Mouse (Mus musculus) cerebellum, postnatal 14 days (tissue): ENCODE measurements around the gene Bglap2.
"Not testable (repeated sequence)": the region's sequence is repeated elsewhere in the genome, so short reads cannot be mapped to it uniquely, and the experiment has no call there.

Source experiments
- DNase-seq, 2 experiments: peaks; one replicate each; pipeline ENCODE4 v3.0.0; 2021; ENCODE audit warnings: mixed read lengths in 2 of 2

The Bglap2 gene

DNA sequence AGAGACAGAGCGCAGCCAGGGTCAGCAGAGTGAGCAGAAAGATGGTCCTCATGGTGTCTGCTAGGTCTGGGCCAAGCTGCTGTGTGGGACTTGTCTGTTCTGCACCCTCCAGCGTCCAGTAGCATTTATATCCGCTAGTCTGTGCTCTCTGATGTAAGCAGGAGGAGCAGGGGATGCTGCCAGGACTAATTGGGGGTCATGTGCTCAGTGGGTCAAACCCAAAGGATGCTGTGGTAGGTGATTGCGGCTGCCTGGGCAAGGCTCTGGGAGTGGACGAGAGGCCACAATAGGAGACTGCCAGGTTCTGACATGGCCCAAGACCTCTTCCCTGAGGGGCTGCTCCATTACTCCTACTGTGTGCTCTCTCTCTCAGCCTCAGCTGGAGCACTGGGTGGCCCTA, 5.9 kb upstream of the Bglap2 start, which contains the start of gene Bglap:
TSS of gene Bglap (minus strand) at position 101 of the 400 bp plus-strand sequence.
- no peak for DNase-seq

DNA sequence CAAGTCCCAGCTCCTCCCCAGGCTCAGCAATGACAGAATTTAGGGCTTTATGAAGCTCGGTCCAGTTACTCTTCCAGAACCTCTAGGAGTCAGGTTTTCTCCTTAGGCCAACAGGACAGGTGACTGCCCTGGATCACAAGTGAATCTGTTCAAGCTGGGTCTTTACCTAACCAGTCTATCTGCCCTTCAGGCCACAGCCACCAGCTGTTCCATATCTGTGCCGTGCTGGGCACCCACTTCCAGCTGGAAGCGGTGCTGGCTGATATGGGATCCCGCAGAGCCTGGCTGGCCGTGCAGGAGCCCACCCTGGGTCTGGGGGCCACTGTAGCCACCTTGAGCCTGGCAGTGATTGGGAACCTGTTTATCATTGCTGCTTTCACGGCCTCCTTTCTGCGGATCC, 3.9 kb upstream of the Bglap2 start:
- not testable (repeated sequence) for DNase-seq

DNA sequence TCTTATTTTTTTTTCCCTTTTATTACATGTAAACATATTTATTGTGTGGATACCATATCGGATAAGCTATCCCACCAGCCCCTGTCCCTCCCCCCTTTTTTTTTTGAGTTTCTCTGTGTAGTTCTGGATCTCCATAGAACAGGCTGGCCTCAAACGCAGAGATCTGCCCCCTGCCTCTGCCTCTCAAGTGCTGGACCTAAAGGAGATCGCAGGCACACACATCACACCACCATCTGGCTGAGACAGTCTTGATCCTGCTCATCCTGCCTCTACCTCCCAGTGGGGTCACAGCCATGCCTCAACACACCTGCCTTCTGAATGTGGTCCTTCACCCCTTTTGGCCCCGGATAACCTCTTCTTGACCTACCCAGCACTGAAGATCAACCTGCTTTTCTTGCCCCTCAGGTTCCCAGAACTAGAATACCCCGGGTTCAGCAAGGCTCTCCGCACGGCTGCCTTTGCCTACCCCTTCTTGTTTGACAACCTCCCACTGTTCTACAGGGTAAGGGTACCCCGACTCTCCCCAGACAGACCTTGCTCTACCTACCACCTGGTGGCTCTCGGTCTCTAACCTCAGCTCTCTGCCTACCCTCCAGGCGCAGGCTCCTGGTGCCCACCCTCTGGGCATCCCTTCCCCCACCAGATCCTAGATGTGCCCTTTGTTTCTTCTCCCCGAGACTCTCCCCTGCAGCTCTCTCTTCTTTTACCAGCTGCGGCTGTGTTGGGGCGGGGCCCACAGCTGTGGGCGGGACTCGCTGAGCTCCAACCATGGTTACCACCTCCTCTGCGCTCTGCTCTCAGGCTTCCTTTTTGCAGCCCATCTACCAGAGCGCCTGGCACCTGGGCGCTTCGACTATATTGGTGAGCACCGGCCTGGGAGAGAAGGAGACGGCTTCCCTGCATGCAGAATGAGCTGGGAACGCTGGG, 3.2 kb upstream of the Bglap2 start:
- DNase-seq = not testable (repeated sequence)

DNA sequence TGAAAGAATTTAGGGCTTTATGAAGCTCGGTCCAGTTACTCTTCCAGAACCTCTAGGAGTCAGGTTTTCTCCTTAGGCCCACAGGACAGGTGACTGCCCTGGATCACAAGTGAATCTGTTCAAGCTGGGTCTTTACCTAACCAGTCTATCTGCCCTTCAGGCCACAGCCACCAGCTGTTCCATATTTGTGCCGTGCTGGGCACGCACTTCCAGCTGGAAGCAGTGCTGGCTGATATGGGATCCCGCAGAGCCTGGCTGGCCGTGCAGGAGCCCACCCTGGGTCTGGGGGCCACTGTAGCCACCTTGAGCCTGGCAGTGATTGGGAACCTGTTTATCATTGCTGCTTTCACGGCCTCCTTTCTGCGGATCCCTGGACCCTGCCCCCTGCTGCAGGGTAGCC, 1.9 kb downstream of the Bglap2 start:
- not testable (repeated sequence) for DNase-seq

DNA sequence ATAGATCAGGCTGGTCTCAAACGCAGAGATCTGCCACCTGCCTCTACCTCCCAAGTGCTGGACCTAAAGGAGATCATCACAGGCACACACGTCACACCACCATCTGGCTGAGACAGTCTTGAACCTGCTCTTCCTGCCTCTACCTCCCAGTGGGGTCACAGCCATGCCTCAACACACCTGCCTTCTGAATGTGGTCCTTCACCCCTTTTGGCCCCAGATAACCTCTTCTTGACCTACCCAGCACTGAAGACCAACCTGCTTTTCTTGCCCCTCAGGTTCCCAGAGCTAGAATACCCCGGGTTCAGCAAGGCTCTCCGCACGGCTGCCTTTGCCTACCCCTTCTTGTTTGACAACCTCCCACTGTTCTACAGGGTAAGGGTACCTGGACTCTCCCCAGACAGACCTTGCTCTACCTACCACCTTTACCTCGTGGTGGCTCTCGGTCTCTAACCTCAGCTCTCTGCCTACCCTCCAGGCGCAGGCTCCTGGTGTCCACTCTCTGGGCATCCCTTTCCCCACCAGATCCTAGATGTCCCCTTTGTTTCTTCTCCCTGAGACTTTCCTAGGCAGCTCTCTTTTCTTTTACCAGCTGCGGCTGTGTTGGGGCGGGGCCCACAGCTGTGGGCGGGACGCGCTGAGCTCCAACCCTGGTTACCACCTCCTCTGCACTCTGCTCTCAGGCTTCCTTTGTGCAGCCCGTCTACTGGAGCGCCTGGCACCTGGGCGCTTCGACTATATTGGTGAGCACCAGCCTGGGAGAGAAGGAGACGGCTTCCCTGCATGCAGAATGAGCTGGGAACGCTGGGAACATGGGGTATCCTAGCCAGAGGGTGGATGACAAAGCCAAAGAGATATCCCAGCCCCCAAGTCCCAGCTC, 2.5 kb downstream of the Bglap2 start:
- DNase-seq = not testable (repeated sequence)

DNA sequence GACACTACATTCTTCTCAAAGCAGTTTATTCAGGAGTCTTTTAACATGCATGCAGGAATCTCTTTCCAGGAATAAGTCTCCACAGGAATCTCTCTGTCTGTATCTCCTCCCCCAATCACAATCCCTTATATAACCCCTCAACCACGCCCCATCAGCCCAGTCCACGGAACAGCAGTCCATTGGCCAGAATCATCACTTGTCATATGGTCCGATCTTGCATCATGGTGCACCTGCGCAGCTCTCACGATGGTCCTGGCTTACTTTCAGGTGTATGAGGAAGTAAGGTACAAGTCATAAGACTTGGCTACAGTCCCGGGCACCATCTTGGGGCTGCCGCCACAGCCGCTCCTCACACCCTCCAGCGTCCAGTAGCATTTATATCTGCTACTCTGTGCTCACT, 5.9 kb downstream of the Bglap2 start, which contains the start of gene Bglap3:
TSS of gene Bglap3 (minus strand) at position 101 of the 400 bp plus-strand sequence.
- DNase-seq = not testable (repeated sequence)

DNA sequence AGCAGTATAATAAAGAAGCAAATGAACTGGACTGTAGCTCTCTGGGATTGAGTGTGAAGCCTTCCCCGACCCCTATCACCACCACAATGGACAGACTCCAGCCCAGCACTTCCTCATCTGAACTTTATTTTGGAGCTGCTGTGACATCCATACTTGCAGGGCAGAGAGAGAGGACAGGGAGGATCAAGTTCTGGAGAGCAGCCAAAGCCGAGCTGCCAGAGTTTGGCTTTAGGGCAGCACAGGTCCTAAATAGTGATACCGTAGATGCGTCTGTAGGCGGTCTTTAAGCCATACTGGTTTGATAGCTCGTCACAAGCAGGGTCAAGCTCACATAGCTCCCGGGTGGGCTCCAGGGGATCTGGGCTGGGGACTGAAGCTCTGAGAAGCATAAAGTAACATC, 10.0 kb downstream of the Bglap2 start:
- peak in 1 of 2 experiments; percentile 20 for DNase-seq

DNA sequence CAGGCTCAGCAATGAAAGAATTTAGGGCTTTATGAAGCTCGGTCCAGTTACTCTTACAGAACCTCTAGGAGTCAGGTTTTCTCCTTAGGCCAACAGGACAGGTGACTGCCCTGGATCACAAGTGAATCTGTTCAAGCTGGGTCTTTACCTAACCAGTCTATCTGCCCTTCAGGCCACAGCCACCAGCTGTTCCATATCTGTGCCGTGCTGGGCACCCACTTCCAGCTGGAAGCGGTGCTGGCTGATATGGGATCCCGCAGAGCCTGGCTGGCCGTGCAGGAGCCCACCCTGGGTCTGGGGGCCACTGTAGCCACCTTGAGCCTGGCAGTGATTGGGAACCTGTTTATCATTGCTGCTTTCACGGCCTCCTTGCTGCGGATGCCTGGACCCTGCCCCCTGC, 11.0 kb downstream of the Bglap2 start:
- DNase-seq = not testable (repeated sequence)

DNA sequence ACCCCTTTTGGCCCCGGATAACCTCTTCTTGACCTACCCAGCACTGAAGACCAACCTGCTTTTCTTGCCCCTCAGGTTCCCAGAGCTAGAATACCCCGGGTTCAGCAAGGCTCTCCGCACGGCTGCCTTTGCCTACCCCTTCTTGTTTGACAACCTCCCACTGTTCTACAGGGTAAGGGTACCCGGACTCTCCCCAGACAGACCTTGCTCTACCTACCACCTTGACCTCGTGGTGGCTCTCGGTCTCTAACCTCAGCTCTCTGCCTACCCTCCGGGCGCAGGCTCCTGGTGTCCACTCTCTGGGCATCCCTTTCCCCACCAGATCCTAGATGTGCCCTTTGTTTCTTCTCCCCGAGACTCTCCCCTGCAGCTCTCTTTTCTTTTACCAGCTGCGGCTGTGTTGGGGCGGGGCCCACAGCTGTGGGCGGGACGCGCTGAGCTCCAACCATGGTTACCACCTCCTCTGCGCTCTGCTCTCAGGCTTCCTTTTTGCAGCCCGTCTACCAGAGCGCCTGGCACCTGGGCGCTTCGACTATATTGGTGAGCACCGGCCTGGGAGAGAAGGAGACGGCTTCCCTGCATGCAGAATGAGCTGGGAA, 11.6 kb downstream of the Bglap2 start:
- DNase-seq = not testable (repeated sequence)

DNA sequence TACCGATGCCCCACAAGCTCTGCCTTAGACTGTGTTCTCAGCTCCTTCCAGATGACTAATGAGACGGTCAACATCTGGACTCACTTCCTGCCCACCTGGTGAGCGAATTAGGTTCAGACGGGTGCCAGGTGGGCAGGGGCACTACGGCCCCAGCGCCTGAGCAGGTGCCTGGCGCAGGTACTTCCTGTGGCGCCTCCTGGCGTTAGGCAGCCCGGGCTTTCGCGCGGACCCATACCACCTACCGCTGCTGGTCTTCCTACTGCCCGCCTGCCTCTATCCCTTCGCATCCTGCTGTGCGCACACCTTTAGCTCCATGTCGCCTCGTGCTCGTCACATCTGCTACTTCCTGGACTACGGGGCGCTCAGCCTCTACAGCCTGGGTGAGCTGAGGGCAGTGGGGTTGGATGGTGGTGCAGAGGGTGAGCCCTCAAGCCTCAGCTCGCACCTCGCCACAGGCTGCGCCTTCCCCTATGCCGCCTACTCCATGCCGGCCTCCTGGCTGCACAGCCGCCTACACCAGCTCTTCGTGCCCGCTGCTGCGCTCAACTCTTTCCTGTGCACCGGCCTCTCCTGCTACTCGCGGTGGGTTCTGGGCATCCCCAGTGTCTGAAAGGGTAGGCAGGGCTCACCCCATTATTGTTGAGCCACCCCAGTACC, 12.7 kb downstream of the Bglap2 start:
- DNase-seq = no peak

DNA sequence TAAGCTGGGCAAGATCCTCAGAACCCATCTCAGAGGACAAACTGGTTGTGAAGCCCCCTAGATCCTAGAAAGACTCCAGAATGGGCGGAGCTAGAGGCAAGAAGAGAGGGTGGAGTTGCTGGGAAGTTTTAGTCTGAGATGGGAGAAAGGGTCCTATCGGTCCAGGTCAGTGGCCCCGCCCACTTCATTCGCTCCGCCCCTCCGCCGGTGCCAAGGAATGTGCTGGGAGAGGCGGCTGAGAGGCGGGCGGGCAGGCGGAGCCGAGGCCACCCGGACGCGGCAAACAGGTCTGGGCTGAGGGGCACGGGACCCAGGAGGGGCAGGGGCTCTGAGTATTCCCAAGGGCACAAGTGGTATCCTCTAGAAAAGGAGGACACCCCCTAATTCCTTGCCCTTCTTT, 14.2 kb downstream of the Bglap2 start, which contains the start of gene Paqr6:
TSS of gene Paqr6 (plus strand) at position 248 of the 400 bp plus-strand sequence.
- peak; percentile 33 to 57 for DNase-seq

DNA sequence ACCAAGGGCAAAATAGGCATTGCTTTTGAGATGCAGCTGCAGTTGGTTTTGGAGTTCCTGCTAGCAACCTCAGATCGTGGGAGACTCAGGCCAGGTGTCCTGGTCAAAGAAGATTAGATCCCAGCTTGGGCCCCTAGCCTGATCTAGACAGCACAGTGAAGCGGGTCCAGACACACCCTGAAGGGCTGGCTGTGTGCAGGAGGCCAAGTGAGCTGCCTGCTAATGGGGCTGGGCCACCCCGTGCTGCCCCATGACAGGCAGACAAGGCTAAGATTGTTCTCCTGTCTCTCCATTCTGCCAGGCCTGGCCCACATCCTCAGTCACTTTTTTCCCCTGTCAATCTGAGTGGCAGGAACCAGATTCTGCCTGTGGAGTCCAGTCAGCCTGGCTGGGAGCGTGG, 14.8 kb downstream of the Bglap2 start:
- peak in 1 of 2 experiments; percentile 12 for DNase-seq

DNA sequence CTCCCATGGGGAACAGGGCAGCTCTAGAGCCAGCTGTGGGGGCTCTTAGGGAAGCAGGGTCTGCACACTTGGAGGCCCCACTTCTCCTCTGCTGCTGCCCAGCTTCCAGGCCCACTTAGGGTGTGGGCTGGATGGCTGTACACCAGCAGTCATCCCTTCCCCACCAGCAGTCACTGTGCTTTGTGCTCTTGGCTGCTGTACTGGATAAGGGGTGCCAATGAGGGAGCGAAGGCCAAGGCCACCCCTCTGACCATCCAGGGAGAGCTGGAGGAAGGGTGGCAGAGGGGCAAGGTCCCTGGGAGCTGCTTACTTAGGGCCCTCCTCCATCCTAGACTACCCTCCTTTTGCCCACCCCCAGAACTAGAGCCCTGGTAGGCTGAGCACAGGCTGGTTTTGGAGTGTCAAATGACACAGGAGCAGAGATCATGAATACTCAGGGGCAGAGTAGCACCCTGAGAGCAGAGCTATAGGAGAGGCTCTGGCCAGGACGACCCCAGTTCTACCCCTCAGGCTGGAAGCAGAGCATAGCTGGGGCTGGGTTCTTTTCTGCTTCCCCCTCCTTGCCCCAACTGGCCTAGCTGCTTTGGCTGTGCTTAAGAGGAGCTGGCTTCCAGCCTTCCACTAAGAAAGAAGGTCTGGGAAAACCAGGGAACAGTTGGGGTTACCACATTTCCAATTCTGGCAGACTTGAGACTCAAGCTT, 16.7 kb downstream of the Bglap2 start:
- peak in 1 of 2 experiments; percentile 25 for DNase-seq

DNA sequence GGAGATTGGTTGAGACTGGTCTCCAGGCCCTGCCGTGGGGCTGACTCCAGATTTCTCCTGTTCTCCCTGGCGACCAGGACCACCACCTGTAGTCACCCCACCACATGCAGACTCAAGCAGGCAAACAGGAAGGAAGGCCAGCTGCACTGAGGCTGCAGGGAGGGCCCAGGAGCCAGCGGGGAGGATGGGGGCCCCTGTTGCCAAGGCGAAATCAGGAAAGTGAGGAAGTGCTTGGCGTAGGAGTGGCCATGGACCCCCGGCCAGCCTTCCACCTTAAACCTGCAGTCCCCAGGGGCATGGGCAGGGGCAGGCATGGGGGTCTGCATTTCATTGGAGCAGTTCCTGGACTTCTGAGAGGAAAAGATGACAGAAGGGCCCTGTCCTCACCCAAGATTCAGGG, 17.4 kb downstream of the Bglap2 start:
- peak in 1 of 2 experiments; percentile 7 for DNase-seq

DNA sequence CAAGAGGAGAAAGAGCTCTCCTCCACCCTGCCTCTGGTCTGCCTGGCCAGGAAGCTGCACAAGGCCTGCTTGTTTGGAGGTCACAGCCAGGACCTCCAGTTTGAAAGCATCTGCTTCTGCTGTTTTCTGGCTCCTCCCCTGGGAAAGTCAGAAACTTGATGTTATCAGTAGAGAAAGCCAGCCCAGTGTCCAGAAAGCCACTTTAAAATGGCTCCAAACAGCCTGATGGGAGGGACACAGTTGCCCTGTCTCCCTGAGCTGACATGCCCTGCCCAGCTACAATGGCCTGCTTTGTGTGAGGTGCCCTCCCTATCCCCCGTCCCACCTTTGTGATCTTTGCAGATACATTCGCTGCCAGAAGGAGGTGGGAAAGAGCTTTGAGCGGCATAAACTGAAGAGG, 18.5 kb downstream of the Bglap2 start:
- DNase-seq = no peak

DNA sequence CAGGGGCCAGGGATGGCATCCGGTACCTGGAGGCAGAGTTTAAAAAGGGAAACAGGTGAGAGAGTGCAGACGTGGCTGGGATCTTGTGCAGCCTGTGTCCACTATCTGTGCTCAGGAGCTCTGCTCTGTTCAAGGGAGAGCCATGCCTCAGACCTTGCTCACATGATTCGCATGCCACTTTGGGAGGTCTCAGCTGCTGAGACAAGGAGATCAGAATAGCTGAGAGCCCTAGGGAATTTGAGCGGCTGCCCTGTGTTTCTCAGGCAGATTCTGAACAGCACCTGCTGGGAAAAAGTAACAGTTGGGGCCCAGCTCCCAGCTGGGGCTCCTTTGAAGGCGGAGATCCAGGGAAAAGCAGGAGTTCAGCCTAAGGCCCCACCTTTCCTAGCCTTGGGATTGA, 18.9 kb downstream of the Bglap2 start:
- no peak for DNase-seq

DNA sequence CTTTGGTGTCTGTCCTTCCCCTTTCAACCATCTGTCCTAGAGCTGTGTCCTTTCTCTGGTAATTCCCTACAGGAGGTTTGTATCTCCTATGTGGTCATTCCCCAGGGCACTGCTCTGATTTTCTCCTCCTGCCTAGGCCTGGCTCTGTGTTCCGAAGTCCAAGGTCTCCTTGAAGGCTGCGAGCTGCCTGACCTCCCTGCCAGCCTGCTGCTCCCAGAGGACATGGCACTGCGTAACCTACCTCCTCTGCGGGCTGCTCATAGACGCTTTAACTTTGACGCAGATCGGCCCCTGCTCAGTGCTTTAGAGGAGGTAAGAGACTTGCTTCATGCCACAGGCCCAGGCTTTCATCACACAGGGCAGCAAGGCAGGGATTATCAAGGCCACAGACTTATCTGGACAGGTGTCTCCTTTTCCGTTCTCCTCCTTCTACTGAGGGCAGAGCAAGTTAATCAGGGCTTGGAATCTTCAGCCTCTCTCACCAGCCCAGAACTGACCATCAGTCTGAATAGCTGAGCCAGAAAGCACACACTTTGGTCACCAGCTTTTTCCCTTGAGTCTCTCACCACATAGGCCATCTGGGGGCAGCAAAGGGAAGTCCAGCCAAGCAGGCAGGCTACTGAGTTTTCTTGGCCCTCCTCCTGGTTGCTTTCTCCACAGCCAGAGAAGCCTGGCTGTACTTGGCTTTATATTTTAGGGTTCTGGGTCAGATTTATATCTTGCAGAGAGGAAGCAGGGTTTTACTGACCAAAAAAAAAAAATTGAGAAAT, 23.9 kb downstream of the Bglap2 start:
- DNase-seq = peak in 1 of 2 experiments; percentile 33

DNA sequence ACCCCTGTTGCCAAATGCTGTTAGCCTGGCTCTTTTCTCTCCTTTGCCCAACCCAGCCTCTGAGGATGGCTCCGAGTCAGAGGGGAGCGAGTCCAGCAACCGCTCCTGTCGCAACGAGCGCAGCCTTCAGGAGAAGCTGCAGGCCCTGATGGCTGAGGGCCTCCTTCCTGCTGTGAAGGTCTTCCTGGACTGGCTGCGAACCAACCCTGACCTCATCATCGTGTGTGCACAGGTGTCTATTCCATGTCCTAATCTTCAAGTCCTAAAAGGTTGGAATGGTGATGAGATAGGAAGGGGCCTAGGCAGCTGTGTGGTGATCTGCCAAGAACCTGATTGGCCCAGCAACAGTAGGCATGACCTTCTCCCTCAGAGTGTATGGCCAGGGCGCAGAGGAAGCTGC, 25.6 kb downstream of the Bglap2 start:
- peak; percentile 34 to 53 for DNase-seq

DNA sequence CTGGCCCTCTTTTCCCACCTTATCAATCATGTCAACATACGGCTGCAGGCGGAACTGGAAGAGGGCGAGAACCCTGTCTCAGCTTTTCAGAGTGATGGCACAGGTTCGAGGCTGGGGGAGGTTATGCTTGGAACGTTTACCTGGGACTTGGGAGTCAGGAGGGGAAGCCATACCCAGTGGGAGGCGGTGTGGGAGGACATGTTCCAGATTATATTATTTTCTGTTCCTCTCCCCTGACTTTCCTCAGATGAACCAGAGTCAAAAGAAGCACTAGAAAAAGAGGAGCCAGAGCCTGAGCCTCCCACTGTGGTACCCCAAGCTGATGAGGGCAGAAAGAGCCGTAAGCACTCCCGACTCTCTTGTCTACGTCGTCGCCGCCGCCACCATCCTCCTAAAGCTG, 27.8 kb downstream of the Bglap2 start:
- no peak for DNase-seq

DNA sequence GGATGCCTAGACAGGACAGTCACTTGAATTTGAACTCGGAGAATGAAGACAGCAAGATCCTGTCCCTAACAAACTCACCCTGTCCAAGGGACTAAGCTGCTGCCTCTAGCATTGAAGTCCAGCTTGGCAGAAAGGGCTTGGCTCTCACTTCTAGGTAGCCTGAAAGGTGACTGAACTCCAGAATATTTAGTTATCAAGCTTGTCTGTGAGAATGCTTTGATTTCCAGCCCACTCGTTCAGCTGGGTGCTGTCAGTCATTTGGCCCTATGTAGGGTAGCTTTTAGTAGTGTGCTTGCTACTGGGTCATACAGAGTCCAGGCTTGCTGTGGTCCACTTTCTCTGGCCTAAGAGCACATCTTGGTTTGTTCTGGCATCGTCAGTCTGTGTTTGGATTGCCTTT, 39.5 kb downstream of the Bglap2 start:
- DNase-seq = no peak

DNA sequence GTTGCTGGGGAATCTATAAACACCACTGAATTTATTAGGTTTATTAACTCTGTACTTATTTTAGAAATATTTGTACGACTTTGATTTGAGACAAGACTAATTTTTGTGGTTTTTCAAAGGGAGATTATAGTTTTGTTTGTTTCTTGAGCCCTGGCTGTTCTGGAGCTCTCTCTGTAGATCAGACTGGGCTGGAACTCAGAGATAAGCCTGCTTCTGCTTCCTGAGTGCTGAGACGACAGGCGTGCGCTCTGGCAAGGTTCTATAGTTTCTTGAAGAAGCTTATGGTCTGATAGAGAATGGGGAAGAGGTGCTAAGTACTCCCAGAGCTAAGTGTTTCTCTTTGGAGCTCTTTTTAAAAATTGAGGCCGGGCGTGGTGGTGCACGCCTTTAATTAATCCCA, 40.2 kb downstream of the Bglap2 start:
- DNase-seq = no peak
